Mouse (Mus musculus) adrenal gland, adult 18-20 months (tissue): Measurements from ENCODE around the gene Ccl27b. TPM values are rescaled to one million over a fixed set of nuclear protein-coding genes. Genes with fewer than 3 reads are reported as not detected.
"Not testable (repeated sequence)": the region's sequence is repeated elsewhere in the genome, so short reads cannot be mapped to it uniquely, and the experiment has no call there.

Source experiments
- DNase-seq, 2 experiments: peaks; one replicate each; pipeline ENCODE4 v3.0.0; 2021 to 2022; ENCODE audit warnings: low spot score in 2 of 2
- long read RNA-seq, 2 experiments: library from polyadenylated mRNA; stranded (forward); transcript quantifications; one replicate each; pipeline ENCODE4 v2.0.0; 2021
- total RNA-seq, 2 experiments: library from RNA; stranded (reverse); gene quantifications; 1 replicate in 1 of 2; 2 replicates in 1 of 2; pipeline ENCODE4 v1.2.3; 2021

Gene Ccl27b
- total RNA-seq: 1 to 10 TPM in 1 of 2 experiments, not detected in 1; 5.9 TPM
- long read RNA-seq, experiment 1: 0 reads
- long read RNA-seq, experiment 2, partial matches to known transcripts: 0 of 1 reads
- long read RNA-seq, experiment 2, other reads (novel, unspliced or antisense): 0 of 1 reads

- DNase-seq: not testable (repeated sequence)
These were observed at the start of gene Ccl27b for GRCm38 (mm10) chr4:42654951-42655350. Gene Ccl27b (plus strand): TSS chr4:42655251.

- DNase-seq: not testable (repeated sequence)
These were observed 43.2 kb upstream of the Ccl27b start, which contains the start of gene Gm10591 for GRCm38 (mm10) chr4:42611895-42612294. Gene Gm10591 (plus strand): TSS chr4:42612195.

- DNase-seq: not testable (repeated sequence)
These were observed 25.6 kb upstream of the Ccl27b start, which contains the start of gene Gm2564 for GRCm38 (mm10) chr4:42629419-42629818. Gene Gm2564 (plus strand): TSS chr4:42629719.

GRCm38 (mm10) chr4:42661793-42662192 lies 6.7 kb downstream of the Ccl27b start, which contains the start of gene Il11ra2:
Gene Il11ra2 (minus strand): TSS chr4:42661893.
- DNase-seq: not testable (repeated sequence)

- not testable (repeated sequence) for DNase-seq
These were observed 20.4 kb downstream of the Ccl27b start for GRCm38 (mm10) chr4:42675415-42675814.

- DNase-seq: not testable (repeated sequence)
These were observed 24.3 kb downstream of the Ccl27b start for GRCm38 (mm10) chr4:42679365-42679764.

GRCm38 (mm10) chr4:42680374-42681356 lies 25.6 kb downstream of the Ccl27b start:
- not testable (repeated sequence) for DNase-seq

GRCm38 (mm10) chr4:42681473-42682182 lies 26.6 kb downstream of the Ccl27b start:
- not testable (repeated sequence) for DNase-seq

GRCm38 (mm10) chr4:42682183-42682524 lies 27.1 kb downstream of the Ccl27b start:
- DNase-seq: not testable (repeated sequence)

Other genes with a start within 250 kb of the Ccl27b start
- not detected for gene Gm21586, start 215.9 kb upstream of the Ccl27b start, total RNA-seq
- under 1 TPM; 0.32 to 0.66 TPM for gene Gm2163, start 188.5 kb upstream of the Ccl27b start, total RNA-seq
- gene Fam205a2, start 127.1 kb upstream of the Ccl27b start, total RNA-seq: not detected
- gene Gm10591, start 43.1 kb upstream of the Ccl27b start, total RNA-seq: not detected
- 10 to 100 TPM; 14.5 to 19.7 TPM for gene Gm2564, start 25.5 kb upstream of the Ccl27b start, total RNA-seq
- gene Il11ra2, start 6.6 kb downstream of the Ccl27b start, total RNA-seq: not detected
- gene 4930578G10Rik, start 80.3 kb downstream of the Ccl27b start, total RNA-seq: under 1 TPM in 1 of 2 experiments, not detected in 1; 0.86 TPM
- gene Ccl19, start 101.3 kb downstream of the Ccl27b start, total RNA-seq: 1 to 10 TPM; 1.5 to 3.2 TPM
- gene Ccl21a, start 118.7 kb downstream of the Ccl27b start, total RNA-seq: 10 to 100 TPM in 1 of 2 experiments, 1 to 10 TPM in 1; 3.1 to 10.2 TPM
- not detected for gene Fam205a1, start 198.6 kb downstream of the Ccl27b start, total RNA-seq
- gene Gm12394, start 201.5 kb downstream of the Ccl27b start, total RNA-seq: under 1 TPM in 1 of 2 experiments, not detected in 1; 0.27 TPM
- gene Fam205c, start 219.0 kb downstream of the Ccl27b start, total RNA-seq: under 1 TPM in 1 of 2 experiments, not detected in 1; 0.19 TPM